Mouse (Mus musculus) liver, embryonic 14.5 days (tissue): ENCODE results near the gene Grik3.

Experiments
- CTCF ChIP-seq: IDR thresholded peaks from 2 replicates; pipeline ENCODE4 v1.5.1; 2016; ENCODE audit warnings: antibody characterized with exemption, low read depth, control low read depth
- EP300 ChIP-seq: IDR thresholded peaks from 2 replicates; pipeline ENCODE4 v1.6.1; 2016; ENCODE audit warnings: antibody characterized with exemption, low read depth

GRCm38 (mm10) chr4:125656031-125656430 lies 165.5 kb downstream of the Grik3 start:
- no peak for TF ChIP-seq CTCF
- no peak for TF ChIP-seq EP300
